Mouse (Mus musculus) NIH3T3 (cell line): Measurements from ENCODE around the gene Casz1.

Experiments used
- DNase-seq: peaks from one replicate; pipeline ENCODE4 v3.0.0-alpha.2; 2012; ENCODE audit warnings: low read depth

Casz1 gene

DNA sequence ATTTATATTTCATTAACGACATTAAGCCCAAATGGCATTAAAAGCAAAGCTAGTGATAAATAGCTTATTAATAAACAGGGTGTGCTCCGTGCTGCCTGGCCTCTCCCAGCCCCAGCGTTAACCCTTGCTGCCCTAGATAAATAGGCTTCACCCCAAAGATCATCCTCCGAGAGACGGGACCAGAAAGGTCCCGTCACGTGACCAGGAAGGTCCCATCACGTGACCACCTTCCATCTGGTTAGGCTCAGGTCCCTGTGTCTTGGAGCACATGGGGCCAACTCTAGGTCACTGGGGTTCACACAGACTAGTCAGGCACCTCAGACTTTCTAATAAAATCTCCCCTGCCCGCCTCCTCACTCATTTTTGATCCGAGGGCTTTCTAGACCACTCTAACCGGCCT, 42.5 kb downstream of the Casz1 start:
- DNase-seq: no peak

- DNase-seq: no peak
Measured at GRCm38 (mm10) chr4:148847636-148848035, 43.4 kb downstream of the Casz1 start.

DNA sequence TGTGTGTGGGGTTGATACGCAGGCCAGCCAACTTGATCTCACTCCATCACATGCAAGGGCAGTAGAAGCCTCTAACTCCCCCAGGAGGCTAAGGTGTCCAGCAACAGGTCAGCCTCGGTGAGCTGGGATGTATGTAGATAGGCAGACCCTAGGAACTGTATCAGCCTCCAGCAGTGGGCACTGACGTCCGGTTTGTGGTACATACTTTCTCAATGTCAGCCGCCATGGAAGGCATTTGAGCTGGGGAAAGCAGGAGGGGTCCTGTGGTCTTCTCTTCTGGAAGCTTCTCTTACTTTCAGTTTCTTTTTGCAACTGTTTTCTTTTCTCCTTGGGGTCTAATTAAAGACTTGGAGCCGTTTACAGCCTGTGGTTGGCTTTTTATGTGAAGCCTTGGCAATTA, 45.2 kb downstream of the Casz1 start:
- DNase-seq: no peak

- no peak for DNase-seq
Measured at GRCm38 (mm10) chr4:148853057-148853456, 48.8 kb downstream of the Casz1 start.

DNA sequence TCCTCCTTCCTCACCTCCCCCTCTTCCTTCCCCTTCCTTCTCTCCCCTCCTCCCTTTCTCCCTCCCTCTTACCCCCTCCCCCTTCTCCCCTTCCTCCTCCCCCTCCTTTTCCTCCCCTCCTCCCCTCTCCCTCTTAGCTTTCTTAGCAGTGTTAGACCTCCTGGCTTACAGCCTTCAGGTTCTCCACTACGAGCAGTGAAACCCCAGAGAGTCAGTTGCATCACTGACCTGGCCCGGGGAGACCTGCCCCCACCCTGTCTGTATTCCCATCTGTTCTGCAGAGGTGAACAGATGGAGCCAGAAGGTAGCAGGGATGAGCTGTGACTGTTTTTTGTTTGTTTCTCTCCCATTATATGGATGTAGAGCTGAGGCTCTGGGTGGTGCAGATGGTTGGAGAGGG, 49.9 kb downstream of the Casz1 start:
- DNase-seq: no peak

DNA sequence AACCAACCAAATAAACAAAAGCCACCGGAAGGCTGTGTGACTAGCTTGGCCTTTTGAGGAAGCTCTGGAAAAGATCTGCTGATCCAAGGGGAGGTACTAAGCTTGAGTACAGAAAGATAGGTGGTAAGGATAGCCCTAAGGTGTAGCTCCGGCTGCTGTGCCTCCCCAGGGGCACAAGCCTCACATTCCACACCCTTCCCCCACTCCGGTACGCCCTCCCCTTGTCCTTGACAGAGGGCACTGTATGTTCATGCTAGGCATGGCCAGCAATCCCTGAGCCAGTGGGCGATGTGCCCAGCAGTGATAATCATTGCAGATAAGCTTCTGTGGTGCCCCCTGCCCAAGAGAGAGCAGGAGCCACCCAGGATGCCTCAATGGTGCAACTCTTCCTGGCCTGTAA, 51.3 kb downstream of the Casz1 start:
- no peak for DNase-seq

GRCm38 (mm10) chr4:148856216-148856615, 52.0 kb downstream of the Casz1 start:
- no peak for DNase-seq

DNA sequence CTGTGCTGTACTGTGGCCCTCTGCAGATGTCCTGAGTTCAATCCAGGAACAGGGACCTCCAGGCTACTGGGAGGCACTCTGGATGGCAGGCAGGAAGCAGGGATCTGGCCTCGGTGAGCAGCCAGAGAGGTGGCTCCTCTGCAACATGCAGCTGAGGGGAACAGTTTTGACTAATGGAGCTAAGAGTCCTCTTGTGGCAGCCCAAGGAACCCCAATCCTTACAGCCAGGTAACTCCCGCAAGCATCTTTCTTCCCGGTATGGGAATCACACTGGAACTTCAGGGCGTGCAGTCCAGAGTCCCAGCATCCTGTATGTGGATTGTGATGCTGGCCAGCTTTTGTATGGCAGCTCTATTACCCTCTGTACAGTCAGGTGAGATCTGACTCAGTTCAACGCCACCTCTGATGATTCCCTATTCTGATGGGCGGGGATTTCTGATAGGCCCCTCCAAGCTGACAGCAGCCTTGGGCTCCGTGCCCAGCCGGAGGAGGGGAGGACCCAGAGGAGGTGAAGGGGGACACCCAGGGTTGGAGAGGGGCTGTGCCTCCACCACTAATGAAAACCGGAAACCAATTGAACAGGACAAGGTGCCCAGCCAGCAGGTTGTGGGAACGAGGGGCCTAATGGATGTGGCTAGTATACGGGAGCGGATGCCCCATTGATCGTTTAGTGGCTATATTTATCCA, 53.3 kb downstream of the Casz1 start:
- no peak for DNase-seq

DNA sequence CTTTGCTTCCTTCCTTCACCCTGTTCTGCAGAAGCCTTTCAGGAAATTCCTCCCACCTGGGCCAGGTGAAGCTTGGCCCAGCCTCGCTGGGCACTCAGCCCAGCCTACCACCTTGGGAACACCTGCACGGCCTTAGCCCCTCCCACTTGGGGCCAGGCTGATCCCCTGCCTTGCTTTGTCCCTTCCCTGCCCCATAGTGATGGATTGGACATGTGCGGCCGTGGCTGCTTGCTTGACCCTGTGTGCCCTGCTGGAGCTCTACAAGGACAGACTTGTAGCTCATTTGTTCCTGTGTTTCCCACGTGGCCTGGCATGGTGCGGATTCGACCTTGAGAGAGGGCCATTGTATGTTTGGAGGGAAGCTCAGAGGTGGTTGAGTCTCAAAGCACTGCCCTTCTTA, 54.0 kb downstream of the Casz1 start:
- no peak for DNase-seq

- DNase-seq: no peak
Measured at GRCm38 (mm10) chr4:148859415-148859814, 55.2 kb downstream of the Casz1 start.

DNA sequence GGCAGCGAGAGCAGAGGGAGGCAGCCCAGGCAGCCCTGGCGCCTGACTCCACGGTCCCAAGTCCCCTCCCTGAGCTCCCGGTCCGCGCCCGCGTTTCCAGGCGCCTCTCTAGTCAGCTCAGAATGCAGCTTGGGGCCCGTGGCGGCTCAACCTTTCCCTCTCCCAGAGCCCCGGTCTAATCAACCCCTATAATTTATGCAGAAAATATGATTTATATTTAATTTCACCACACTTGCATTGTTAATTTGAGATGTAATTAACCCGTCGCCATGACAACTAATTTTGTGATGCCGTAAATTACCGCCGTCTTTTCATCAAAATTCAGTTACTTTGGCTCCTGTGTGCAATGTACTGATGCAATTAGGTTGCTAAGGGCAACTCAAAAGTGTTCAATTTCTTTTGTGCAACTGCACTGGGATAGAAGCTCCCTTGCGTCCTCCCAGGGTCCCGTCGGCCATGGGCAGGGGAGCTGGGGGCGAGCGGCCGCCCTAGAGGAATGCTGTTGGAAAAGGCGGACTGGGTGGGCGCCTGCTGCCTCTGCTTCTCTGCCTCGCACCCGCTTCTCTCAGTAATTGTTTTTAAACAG, 55.8 kb downstream of the Casz1 start:
- DNase-seq: no peak

GRCm38 (mm10) chr4:148860636-148861035, 56.4 kb downstream of the Casz1 start:
- DNase-seq: no peak

DNA sequence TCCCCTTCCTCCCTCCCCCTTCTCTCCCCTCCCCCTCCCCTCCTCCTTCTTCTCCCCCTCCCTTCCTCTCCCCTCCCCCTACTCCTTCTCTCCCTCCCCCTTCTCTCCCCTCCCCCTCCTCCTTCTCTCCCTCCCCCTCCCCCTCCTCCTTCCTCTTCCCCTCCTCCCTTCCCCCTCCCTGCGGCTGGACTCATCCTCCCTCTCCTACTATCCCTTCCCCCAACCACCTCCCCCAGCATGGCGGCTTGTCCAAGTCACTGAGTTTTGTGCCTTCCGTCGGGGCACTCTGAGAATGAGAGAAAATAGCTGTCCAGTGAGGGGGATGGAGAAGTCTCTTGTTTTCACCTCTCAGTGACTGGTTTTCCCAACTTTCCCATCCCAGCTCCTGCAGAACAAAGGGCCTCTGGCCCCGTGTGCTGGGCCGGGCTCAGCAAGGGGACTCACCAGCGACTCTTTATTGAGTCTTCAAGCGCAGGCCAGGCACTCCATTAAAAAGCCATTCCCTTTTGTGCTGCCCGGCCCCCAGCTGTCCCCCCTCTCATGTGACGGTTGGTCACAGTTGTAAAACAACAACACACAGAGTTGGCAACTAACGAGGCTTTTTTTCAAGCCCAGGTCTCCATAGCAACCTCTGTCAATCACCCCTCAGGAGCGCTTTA, 62.7 kb downstream of the Casz1 start:
- DNase-seq: no peak

GRCm38 (mm10) chr4:148867721-148868397, 63.6 kb downstream of the Casz1 start:
- DNase-seq: no peak

DNA sequence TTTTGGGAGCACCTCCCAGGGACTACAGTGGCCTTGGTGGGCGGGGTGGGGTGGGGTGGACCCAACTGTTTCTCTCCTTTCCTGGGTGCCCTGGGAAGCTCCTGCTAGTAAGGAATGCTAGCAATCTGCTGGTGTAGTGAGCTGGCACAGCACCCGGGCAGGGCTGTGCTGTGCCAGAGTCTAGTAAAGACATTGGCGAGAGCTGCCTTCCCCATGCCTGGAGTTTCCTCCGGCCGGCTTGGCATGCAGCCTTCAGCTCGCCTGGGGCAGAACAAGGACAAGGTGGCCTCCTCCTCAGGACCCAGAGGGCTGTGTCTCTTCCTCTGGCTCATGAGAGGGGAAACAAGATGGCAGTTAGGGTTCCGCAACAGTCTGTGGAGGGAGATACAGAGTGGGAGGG, 65.3 kb downstream of the Casz1 start:
- no peak for DNase-seq

- peak; percentile 41 for DNase-seq
Measured at GRCm38 (mm10) chr4:148870496-148870895, 66.3 kb downstream of the Casz1 start.

DNA sequence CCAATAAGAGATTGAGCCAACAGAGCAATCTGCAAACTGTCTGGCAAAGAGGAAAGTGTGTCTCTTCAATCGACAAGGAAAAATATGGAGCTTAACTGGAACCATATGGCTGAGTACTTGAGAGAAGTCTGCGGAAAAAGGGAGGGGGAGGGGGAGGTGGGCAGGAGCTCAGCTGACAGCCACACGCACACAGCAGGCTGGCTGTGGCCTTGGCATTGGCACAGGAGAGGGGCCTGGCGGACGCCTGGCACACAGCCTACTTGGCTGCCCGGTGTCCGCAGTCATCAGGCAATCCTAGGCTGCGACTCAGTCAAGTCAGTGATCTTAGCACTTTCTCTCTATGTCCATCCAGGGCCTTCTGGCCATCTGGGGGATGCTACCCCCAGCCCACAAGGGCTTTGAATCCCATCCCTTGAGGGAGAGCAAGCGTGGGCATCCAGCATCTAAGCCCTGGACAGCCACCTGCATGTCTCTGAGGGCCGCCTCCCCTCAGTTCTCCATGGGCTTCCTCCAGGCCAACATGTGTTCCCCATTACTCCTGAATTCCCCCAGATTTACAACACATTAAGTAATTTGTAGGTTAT, 67.6 kb downstream of the Casz1 start:
- peak; percentile 89 for DNase-seq

- DNase-seq: no peak
Measured at GRCm38 (mm10) chr4:148872372-148872771, 68.1 kb downstream of the Casz1 start.

GRCm38 (mm10) chr4:148872783-148873182, 68.6 kb downstream of the Casz1 start:
- peak; percentile 70 for DNase-seq

DNA sequence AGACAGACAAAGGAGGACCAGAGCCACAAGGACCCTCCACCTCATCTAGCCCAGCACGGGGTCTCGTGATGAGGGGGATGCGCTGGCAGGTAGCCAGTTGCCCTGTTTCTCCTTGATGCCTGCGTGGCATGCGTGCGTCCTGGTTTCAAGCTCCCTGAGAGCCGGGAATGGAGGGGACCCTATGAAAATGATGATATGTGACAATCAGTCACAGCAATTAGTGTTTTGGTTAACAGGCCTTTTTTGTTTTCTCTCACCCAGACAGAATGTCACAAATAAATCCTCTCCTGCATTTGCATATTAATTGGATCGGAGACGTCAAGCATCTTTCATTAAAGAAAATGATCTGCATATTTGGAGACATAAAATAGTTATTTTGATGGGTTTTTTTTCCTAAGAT, 71.9 kb downstream of the Casz1 start:
- no peak for DNase-seq

DNA sequence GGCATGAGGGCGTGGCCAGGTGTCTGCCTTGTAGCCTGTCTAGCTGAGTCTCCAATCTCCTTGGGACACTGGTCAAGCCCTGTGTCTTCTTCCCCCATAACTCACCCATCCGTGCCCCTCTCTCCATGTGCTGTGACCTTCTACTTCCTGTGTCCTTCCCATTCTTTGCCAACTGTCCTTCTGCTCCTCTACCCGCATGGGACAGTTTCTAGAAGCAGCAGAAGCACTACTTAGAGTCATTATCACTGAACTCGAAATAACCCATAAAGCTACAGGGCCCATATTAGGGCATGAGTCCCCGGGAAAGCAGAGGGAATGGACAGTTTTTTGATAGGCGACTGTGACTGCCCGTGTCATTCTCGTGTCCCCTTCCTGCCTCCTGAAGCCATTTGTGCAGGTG, 72.6 kb downstream of the Casz1 start:
- no peak for DNase-seq

DNA sequence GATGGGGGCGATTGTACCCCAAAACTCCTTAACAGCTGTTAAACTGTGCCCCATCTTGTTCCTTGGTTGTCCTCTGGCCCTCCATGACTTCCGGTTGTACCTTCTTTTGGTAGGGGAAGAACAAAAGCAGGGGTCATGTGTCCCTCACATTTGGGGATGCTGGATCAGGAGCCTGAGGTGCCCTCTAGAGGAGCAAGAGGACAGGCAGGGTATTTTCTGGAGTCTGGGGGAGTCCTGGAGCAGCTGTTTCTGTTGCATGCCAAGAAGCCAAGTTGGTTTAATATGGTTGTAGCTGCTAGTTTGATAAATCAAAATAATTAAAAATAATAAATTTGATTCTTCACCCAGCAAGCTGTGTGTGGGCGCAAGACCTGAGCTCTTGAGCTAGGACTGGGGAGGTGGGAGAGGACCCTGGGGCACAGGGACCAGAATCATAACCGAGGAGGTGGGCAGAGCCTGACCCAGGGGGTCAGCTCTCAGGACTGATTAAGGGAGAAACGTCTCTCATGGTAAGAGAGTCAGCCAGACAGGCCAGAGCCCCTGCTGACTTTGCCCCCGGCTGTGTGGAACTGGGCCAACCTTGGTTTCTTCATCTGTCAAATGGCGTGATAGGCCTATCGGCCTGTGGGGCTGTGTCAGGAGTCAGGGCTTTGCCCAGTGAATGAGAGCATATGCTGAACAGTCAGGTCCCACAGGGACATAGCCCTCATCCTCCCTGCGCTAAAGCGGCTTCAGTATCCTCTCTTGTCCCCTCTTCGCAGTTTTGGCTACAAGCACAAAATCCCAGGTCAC, 74.2 kb downstream of the Casz1 start:
- DNase-seq: no peak
